Mouse (Mus musculus) mesoderm, embryonic 11.5 days (tissue): ENCODE measurements around the gene Il16.

Source experiments
- DNase-seq: peaks from one replicate; pipeline ENCODE4 v3.0.0-alpha.2; 2012; ENCODE audit warnings: low read depth, low spot score

Gene Il16

DNA sequence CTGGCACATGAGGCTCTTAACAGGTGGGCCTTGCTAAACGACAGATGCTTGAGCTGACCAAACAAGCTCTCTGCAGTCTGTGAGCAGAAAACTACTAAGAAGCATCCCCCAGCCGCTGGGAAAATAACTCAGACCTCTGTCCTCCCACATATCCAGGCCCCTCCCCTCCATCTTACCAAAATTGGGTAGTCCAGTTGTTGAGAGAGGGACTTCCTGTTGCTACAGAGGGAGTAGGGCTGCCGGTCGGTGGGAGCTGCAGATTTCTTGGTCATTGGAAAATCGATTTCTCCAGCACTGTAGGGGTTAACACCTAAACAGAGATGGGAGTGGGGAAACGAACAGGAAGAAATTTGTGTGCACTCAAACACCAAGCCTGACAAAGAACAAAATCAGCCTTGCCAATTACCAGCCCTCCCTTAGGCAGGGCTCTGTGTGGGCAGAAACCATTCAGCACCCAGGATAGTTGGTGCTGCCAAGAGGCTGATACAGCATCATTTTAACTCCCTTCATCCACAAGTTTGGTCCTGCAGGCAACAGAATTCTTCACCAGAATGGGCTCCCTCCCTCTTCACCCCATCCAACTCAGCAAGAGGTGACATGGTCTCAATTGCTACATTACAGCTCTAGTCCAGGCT lies 62.8 kb downstream of the Il16 start:
- DNase-seq = no peak

- DNase-seq = no peak
Observed at GRCm38 (mm10) chr7:83678506-83678905, 67.0 kb downstream of the Il16 start.

GRCm38 (mm10) chr7:83677296-83677695 lies 68.2 kb downstream of the Il16 start:
- no peak for DNase-seq

GRCm38 (mm10) chr7:83675545-83676254 lies 69.8 kb downstream of the Il16 start:
- DNase-seq = peak; percentile 25

DNA sequence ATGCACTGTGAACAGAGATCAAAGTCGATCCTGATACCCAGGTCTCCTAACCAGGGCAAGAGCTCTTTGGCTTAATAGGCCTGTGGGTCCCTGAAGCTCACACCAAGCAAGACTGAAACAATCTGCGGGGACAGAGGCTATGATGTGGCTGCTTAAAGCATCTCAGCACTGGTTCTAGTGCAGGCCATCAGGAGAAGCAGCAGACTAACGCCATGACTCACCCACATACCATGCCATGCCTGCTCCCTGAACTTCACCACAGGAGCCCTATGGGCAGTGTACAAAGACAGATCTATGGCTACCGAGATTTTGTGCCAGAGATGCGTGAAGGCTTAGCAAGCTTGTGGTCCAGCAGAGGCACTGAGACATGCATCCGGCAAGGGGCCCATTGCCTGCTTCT lies 74.0 kb downstream of the Il16 start:
- DNase-seq = no peak

DNA sequence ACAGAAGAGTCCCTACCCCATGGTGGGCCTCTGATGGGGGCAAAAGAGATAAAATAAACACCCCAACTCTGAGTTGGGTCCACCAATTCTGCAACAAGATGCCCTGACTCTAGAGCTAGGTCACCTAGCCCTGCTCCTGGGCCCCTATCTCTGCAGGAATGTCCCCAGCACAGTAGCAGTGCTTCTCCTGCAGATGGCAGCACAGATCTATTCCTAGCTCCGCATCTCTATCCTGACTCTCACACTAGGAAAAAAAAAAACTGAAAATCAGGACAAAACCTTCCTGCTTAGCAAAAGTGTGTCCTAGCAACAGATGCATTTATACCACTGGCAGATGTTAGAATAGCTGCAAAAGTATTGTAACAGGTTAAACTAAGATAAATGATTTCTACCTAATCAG lies 76.8 kb downstream of the Il16 start:
- DNase-seq = peak; percentile 63

DNA sequence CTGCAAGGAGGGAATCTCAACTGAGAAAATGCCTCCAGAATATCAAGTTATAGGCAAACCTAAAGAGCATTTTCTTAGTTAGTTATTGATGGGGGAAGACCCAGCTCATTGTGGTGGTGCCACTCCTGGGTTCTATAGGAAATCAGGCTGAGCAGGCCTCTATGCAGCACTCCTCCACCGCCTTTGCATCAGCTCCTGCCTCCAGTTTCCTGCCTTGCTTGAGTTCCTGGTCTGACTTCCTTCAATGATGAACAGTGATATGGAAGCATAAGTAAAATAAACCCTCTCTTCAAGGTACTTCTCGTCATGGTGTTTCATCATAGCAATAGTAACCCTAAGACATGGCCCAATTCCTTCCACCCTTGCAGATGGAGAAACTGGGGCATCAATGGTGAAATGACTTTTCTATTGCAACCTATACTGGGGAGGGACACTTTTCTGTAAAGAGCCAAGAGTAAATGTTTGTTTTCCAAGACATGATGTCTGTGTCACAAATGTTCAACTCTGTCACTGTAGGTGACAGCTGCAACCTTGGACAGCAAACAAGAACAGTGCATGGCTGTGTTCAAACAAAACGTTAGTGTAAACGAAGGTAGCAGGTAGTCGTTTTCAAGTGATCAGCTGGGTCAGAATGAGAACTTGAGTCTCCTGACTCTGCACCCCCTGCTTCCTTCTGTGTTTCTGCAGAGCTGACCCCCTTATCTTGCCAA lies 77.4 kb downstream of the Il16 start:
- no peak for DNase-seq

- no peak for DNase-seq
Observed at GRCm38 (mm10) chr7:83666087-83666595, 79.4 kb downstream of the Il16 start.

DNA sequence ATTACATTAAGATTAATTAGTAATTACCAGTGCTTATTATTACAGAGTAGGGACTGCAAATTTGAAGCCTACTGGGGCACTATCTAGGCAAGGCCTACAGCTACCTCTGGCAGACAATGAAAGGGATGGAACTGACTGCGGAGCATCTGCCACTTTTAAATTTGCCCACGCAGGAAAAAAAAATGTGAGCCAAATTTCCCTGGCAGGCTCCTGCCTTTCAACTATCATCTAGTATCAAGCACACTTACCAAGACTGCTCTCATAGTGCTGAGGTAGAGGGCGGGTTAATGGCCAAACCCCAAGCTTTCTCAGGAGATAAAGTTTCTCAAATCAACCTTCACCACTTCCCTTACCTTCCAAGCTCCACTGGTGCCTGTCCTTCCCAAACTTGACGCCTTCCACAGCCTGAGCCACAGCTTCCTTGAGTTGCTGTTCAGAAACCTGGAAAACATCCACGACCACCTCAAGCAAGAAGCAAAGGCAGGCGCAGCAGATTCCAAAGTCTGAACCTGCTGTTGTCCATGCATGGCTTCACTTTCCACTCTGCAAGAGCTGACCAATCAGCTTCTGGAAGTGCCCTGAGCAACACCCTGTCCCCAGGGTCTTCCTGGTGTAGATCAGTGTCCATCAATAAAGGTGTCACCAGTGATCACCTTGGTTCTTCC lies 82.7 kb downstream of the Il16 start:
- no peak for DNase-seq

DNA sequence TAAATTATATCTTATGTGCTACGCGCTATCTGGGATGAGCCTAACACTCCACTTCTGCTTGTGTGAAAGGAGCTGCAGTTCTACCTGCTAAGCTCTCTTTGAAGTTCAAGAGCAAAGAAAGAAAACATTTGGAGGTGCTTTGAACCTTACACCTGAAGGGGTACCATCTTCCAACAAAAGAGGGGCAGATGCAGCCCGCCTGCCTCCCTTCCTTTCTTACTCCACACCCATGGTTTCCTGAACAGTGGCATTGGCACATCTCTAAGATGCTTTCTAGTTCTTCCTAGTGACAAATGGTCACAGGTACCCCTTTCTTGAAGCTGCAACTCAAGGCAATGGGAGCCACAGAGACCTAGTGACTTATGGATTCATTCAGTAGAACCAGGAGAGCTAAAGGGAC lies 83.8 kb downstream of the Il16 start:
- no peak for DNase-seq

- no peak for DNase-seq
Observed at GRCm38 (mm10) chr7:83661031-83661430, 84.5 kb downstream of the Il16 start.

GRCm38 (mm10) chr7:83660273-83660691 lies 85.2 kb downstream of the Il16 start:
- no peak for DNase-seq

GRCm38 (mm10) chr7:83659159-83660065 lies 86.1 kb downstream of the Il16 start:
- DNase-seq = no peak

DNA sequence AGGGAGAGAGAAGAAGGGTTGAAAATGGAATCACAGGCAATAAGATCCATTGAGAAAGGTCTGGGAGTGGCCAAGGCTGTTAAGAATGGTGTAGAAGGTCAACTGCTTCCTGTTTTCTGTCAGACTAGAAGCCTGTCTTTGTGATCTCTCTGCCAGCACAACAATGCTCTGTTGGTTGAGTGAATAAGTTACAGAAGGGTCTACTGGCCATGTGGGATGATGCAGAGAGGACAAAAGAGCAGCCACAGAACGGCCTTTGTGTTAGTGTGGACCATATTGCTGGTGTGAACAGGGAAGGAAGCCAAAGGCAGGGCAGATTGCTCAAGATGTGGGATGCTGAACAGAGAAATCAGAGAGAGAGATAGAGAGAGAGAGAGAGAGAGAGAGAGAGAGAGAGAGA lies 86.8 kb downstream of the Il16 start:
- DNase-seq = no peak

GRCm38 (mm10) chr7:83654938-83655630 lies 90.4 kb downstream of the Il16 start:
- no peak for DNase-seq

DNA sequence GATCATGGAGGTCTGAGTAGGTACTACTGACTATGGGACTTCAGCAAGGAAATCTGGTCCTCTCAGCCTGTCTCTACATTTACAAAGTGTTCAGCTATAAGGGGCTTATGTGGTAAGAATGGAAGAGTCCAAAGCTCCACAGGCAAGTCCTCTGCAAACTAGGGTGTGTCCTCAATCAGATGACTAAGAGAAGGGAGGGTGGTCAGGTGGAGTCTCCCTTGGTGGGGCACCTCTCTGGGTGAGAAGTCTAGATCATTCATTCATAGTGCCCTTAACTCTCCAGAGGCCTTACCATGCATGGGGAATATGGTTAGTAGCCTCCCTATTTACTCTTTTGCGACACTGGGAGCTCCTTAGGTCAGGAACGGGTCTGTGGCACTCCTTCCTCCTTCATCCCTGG lies 91.3 kb downstream of the Il16 start:
- DNase-seq = no peak

GRCm38 (mm10) chr7:83653605-83654051 lies 91.9 kb downstream of the Il16 start:
- no peak for DNase-seq

DNA sequence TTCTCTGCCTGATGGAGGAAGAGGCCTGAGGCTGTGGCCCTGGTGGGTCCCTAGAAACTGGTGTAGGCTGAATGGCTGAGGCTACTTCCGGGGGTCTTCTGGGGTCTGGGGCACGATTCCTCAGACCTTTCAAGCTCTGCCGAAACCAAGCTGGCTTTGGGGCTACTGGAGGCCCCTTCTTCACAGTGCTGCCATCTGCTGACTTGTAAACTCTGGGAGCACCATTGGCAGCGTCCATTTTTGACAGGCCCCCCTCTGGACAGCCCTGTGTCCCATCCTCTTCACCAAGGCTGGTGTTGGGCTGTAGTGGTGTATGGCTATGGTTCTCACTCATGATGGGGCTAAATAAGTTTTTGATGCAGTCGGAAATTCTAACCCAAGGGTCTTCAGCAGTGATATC lies 93.0 kb downstream of the Il16 start:
- DNase-seq = no peak

DNA sequence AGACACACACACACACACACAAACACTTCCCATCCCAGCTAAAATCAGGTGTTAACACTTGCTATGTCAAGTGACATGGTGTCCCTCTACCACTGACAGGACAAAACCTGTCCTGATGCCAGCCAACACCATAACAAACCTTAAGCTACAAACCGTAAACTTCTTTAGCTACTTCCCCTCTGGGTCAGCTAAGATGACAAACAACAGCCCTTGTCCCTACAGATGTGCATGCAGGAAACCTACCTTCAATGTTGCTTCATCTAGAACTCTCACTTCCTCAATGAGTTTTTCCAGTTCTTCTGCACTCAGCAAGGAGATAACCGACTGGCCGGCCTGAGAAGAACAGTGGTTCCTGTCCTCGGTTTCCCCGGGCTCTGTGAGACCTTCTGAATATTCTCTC lies 94.9 kb downstream of the Il16 start:
- DNase-seq = no peak

DNA sequence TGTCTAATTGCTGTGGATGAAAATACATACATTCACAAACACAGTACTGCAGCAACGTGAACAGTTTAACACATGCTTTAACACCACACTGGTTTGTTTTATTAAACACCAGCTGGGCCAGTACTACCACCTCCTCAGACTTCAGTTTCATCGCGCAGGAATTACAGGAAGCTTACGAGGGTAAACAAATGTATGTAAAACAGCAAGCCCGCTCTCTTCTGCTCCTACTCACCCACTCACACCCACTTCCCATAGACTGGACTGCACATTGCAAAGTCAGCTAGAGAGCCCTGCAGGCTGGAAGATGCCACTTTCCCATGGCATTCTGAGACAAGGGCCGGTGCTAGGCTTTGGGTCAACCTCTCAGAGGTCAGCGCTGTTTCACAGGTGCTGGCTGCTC lies 96.7 kb downstream of the Il16 start:
- no peak for DNase-seq
